Mouse (Mus musculus) heart, embryonic 10.5 days (tissue): Measurements from ENCODE around the gene Dnaja1. TPM values are rescaled to one million over a fixed set of nuclear protein-coding genes. Genes with fewer than 3 reads are reported as not detected.

Experiments used
- DNase-seq: peaks from one replicate; pipeline ENCODE4 v3.0.0-alpha.2; 2017; ENCODE audit warnings: low spot score
- H3K27ac ChIP-seq: fragments of 300-500 bp; sonication (generic); 2 replicates; pipeline ENCODE4 v1.5.1; 2016; ENCODE audit warnings: mild to moderate bottlenecking
- H3K27me3 ChIP-seq: fragments of 300-500 bp; sonication (generic); 2 replicates; pipeline ENCODE4 v1.6.1; 2016; ENCODE audit warnings: mild to moderate bottlenecking; ENCODE audit not compliant: poor library complexity, insufficient read depth, severe bottlenecking
- H3K36me3 ChIP-seq: fragments of 300-500 bp; sonication (generic); 2 replicates; pipeline ENCODE4 v1.6.1; 2016; ENCODE audit warnings: mild to moderate bottlenecking, moderate library complexity
- H3K4me1 ChIP-seq: fragments of 300-500 bp; sonication (generic); 2 replicates; pipeline ENCODE4 v1.6.1; 2016; ENCODE audit warnings: mild to moderate bottlenecking
- H3K4me3 ChIP-seq: fragments of 300-500 bp; sonication (generic); 2 replicates; pipeline ENCODE4 v1.5.1; 2016; ENCODE audit warnings: mild to moderate bottlenecking, moderate library complexity
- H3K9me3 ChIP-seq: fragments of 300-500 bp; sonication (generic); 2 replicates; pipeline ENCODE4 v1.6.1; 2016; ENCODE audit warnings: mild to moderate bottlenecking, moderate library complexity
- WGBS: fragments of 180-500 bp; shearing (Covaris S2); methylation state at CpG from one replicate; pipeline ENCODE4 v1.1.7; 2016; 5-methylcytosine and 5-hydroxymethylcytosine counted together
- polyA plus RNA-seq: library from polyadenylated mRNA; unstranded; fragments of >200 nt; fragmentation: Nextera tagmentation; extraction: Ambion mirVana; gene quantifications from 2 replicates; pipeline ENCODE4 v1.2.1, GENCODE M21; 2016

The Dnaja1 gene
- polyA plus RNA-seq: 332 and 445 TPM in 2 replicates

- under 1% methylated on average over 54 of the region's 54 CpGs for WGBS
- Histone ChIP-seq H3K4me3 (peak within 1 kb of the TSS; percentile 90), H3K27ac (peak within 1 kb of the TSS; percentile 100), H3K4me1 (peaks cover 8% of the 10 kb centered on the region; the same call in 1 of the 2 replicates), H3K9me3 (no peaks in the 10 kb centered on the region), H3K27me3 (no peaks in the 10 kb centered on the region), H3K36me3 (peaks cover 29% of the 10 kb centered on the region)
- peak; percentile 96 for DNase-seq
These were observed at the start of gene Dnaja1 for GRCm38 (mm10) chr4:40722011-40722666. Dnaja1 (plus strand) TSS chr4:40722150.

- Histone ChIP-seq H3K27ac (no peak overlapping the region), H3K4me1 (peaks cover 11% of the 10 kb centered on the region; the same call in 1 of the 2 replicates), H3K27me3 (no peaks in the 10 kb centered on the region), H3K36me3 (no peaks in the 10 kb centered on the region), H3K4me3 (no peak overlapping the region), H3K9me3 (no peaks in the 10 kb centered on the region)
- no peak for DNase-seq
- 89% methylated on average over 5 of the region's 5 CpGs for WGBS
These were observed 48.4 kb upstream of the Dnaja1 start for GRCm38 (mm10) chr4:40673526-40673925.

- DNase-seq: no peak
- peak overlapping the region; percentile 37 for H3K4me3 ChIP-seq
- H3K4me1 ChIP-seq: peaks cover 11% of the 10 kb centered on the region; the same call in 1 of the 2 replicates
- H3K27ac ChIP-seq: no peak overlapping the region
- WGBS: 13% methylated on average over 14 of the region's 14 CpGs
- no peaks in the 10 kb centered on the region for H3K27me3 ChIP-seq
- no peaks in the 10 kb centered on the region for H3K9me3 ChIP-seq
- H3K36me3 ChIP-seq: no peaks in the 10 kb centered on the region
These were observed 45.6 kb upstream of the Dnaja1 start for GRCm38 (mm10) chr4:40676338-40676737.

- no peaks in the 10 kb centered on the region for H3K9me3 ChIP-seq
- H3K36me3 ChIP-seq: no peaks in the 10 kb centered on the region
- no peak overlapping the region for H3K27ac ChIP-seq
- no peaks in the 10 kb centered on the region for H3K27me3 ChIP-seq
- WGBS: 33% methylated on average over 5 of the region's 5 CpGs
- DNase-seq: no peak
- no peak overlapping the region; the same call in 1 of the 2 replicates for H3K4me3 ChIP-seq
- H3K4me1 ChIP-seq: peaks cover 11% of the 10 kb centered on the region; the same call in 1 of the 2 replicates
These were observed 44.8 kb upstream of the Dnaja1 start for GRCm38 (mm10) chr4:40677132-40677531.

GRCm38 (mm10) chr4:40680250-40680860, 41.6 kb upstream of the Dnaja1 start:
- H3K9me3 ChIP-seq: no peaks in the 10 kb centered on the region
- H3K4me3 ChIP-seq: no peak overlapping the region
- WGBS: 55% methylated on average over 5 of the region's 5 CpGs
- no peak for DNase-seq
- peaks cover 11% of the 10 kb centered on the region; the same call in 1 of the 2 replicates for H3K4me1 ChIP-seq
- no peaks in the 10 kb centered on the region for H3K27me3 ChIP-seq
- peaks cover 1% of the 10 kb centered on the region; the same call in 1 of the 2 replicates for H3K36me3 ChIP-seq
- H3K27ac ChIP-seq: no peak overlapping the region

GRCm38 (mm10) chr4:40681908-40682307, 40.0 kb upstream of the Dnaja1 start:
- H3K27ac ChIP-seq: no peak overlapping the region
- no peak overlapping the region for H3K4me3 ChIP-seq
- no peak for DNase-seq
- peaks cover 4% of the 10 kb centered on the region; the same call in 1 of the 2 replicates for H3K4me1 ChIP-seq
- H3K9me3 ChIP-seq: no peaks in the 10 kb centered on the region
- WGBS: 30% methylated on average over 3 of the region's 3 CpGs
- peaks cover 16% of the 10 kb centered on the region for H3K36me3 ChIP-seq
- no peaks in the 10 kb centered on the region for H3K27me3 ChIP-seq

- 88% methylated on average over 5 of the region's 5 CpGs for WGBS
- H3K4me1 ChIP-seq: 0 out of 2 replicates have a peak, but pooled peaks cover under 1% of the 10 kb centered on the region
- H3K4me3 ChIP-seq: no peak overlapping the region
- no peaks in the 10 kb centered on the region for H3K9me3 ChIP-seq
- DNase-seq: no peak
- no peaks in the 10 kb centered on the region for H3K27me3 ChIP-seq
- no peak overlapping the region for H3K27ac ChIP-seq
- H3K36me3 ChIP-seq: peaks cover 20% of the 10 kb centered on the region
These were observed 39.6 kb upstream of the Dnaja1 start for GRCm38 (mm10) chr4:40682359-40682758.

- Histone ChIP-seq H3K9me3 (no peaks in the 10 kb centered on the region), H3K27ac (no peak overlapping the region), H3K36me3 (peaks cover 26% of the 10 kb centered on the region), H3K27me3 (no peaks in the 10 kb centered on the region), H3K4me1 (no peaks in the 10 kb centered on the region), H3K4me3 (no peak overlapping the region)
- WGBS: 87% methylated on average over 2 of the region's 2 CpGs
- no peak for DNase-seq
These were observed 38.6 kb upstream of the Dnaja1 start for GRCm38 (mm10) chr4:40683306-40683705.

GRCm38 (mm10) chr4:40691100-40691499, 30.9 kb upstream of the Dnaja1 start:
- no peak for DNase-seq
- Histone ChIP-seq H3K27ac (no peak overlapping the region), H3K36me3 (peaks cover 79% of the 10 kb centered on the region), H3K9me3 (no peaks in the 10 kb centered on the region), H3K27me3 (no peaks in the 10 kb centered on the region), H3K4me3 (no peak overlapping the region), H3K4me1 (no peaks in the 10 kb centered on the region)
- WGBS: 88% methylated on average over 11 of the region's 11 CpGs

GRCm38 (mm10) chr4:40697059-40697458, 24.9 kb upstream of the Dnaja1 start:
- 74% methylated on average over 7 of the region's 7 CpGs for WGBS
- DNase-seq: no peak

GRCm38 (mm10) chr4:40700216-40700615, 21.7 kb upstream of the Dnaja1 start:
- H3K27me3 ChIP-seq: no peaks in the 10 kb centered on the region
- no peak for DNase-seq
- peaks cover 12% of the 10 kb centered on the region for H3K36me3 ChIP-seq
- no peak overlapping the region for H3K4me3 ChIP-seq
- H3K4me1 ChIP-seq: peaks cover 13% of the 10 kb centered on the region; the same call in 1 of the 2 replicates
- no peak overlapping the region for H3K27ac ChIP-seq
- H3K9me3 ChIP-seq: no peaks in the 10 kb centered on the region
- 76% methylated on average over 8 of the region's 8 CpGs for WGBS

More at GRCm38 (mm10) chr4:40697059-40697458, 24.9 kb upstream of the Dnaja1 start:
- Histone ChIP-seq H3K4me3 (no peak overlapping the region), H3K27me3 (no peaks in the 10 kb centered on the region), H3K4me1 (peaks cover 4% of the 10 kb centered on the region; the same call in 1 of the 2 replicates), H3K27ac (no peak overlapping the region), H3K9me3 (no peaks in the 10 kb centered on the region), H3K36me3 (peaks cover 41% of the 10 kb centered on the region)

GRCm38 (mm10) chr4:40701796-40702195, 20.2 kb upstream of the Dnaja1 start:
- Histone ChIP-seq H3K27ac (peak overlapping the region; percentile 97; the same call in 1 of the 2 replicates), H3K4me1 (peaks cover 13% of the 10 kb centered on the region; the same call in 1 of the 2 replicates), H3K27me3 (no peaks in the 10 kb centered on the region), H3K4me3 (peak overlapping the region; percentile 77), H3K36me3 (peaks cover under 1% of the 10 kb centered on the region; the same call in 1 of the 2 replicates), H3K9me3 (no peaks in the 10 kb centered on the region)
- WGBS: 86% methylated on average over 3 of the region's 3 CpGs
- DNase-seq: no peak
